Mouse (Mus musculus) left cerebral cortex, adult 2 months (tissue): ENCODE data around the gene Rab8b. TPM values are rescaled to one million over a fixed set of nuclear protein-coding genes. Genes with fewer than 3 reads are reported as not detected.

ENCODE experiments used
- DNase-seq, 2 experiments: peaks; one replicate each; pipeline ENCODE4 v3.0.0; 2021 to 2022; ENCODE audit warnings: low spot score in 2 of 2, mixed read lengths in 1 of 2; ENCODE audit errors: extremely low spot score in 1 of 2
- H3K27ac ChIP-seq: fragments of 200-600 bp; 2 replicates; pipeline ENCODE4 v1.8.1; 2022
- H3K4me3 ChIP-seq: fragments of 200-600 bp; 2 replicates; pipeline ENCODE4 v1.8.1; 2022
- CTCF ChIP-seq: fragments of 200-600 bp; IDR thresholded peaks from 2 replicates; pipeline ENCODE4 v1.8.1; 2022; ENCODE audit warnings: antibody characterized with exemption, mild to moderate bottlenecking, moderate library complexity
- intact Hi-C: fragments of 180-260 bp; cut with DNase I; formaldehyde crosslinking; loops from one replicate; pipeline ENCODE4 v1.15.1; 2025
- total RNA-seq, 2 experiments: library from RNA; stranded (reverse); gene quantifications; 2 replicates each; pipeline ENCODE4 v1.2.3; 2021

The Rab8b gene
- total RNA-seq, 2 experiments from 2014 or later = 30.7 to 32.1 TPM

- DNase-seq = no peak
- Histone ChIP-seq H3K4me3 (no peak overlapping the region), H3K27ac (no peak overlapping the region)
- TF ChIP-seq CTCF = no peak
- intact Hi-C loops = no loop called here
Observed at GRCm38 (mm10) chr9:66933869-66934808, 14.7 kb upstream of the Rab8b start.

GRCm38 (mm10) chr9:66930351-66930750 lies 10.9 kb upstream of the Rab8b start:
- Histone ChIP-seq H3K27ac (no peak overlapping the region), H3K4me3 (no peak overlapping the region)
- intact Hi-C loops = no loop called here
- TF ChIP-seq CTCF = no peak
- DNase-seq = no peak

GRCm38 (mm10) chr9:66927696-66928402 lies 8.4 kb upstream of the Rab8b start:
- no peak for DNase-seq
- no peak overlapping the region for H3K4me3 ChIP-seq
- TF ChIP-seq CTCF = no peak
- no peak overlapping the region for H3K27ac ChIP-seq
- intact Hi-C loops = no loop called here

- Histone ChIP-seq H3K4me3 (no peak overlapping the region), H3K27ac (no peak overlapping the region)
- no peak for TF ChIP-seq CTCF
- no peak for DNase-seq
- intact Hi-C loops = no loop called here
Observed at GRCm38 (mm10) chr9:66925853-66926252, 6.4 kb upstream of the Rab8b start.

- intact Hi-C loops = no loop called here
- peak; percentile 8; the same call in 1 of the 2 replicates for TF ChIP-seq CTCF
- no peak for DNase-seq
- H3K4me3 ChIP-seq = no peak overlapping the region
- H3K27ac ChIP-seq = no peak overlapping the region
Observed at GRCm38 (mm10) chr9:66922076-66922475, 2.6 kb upstream of the Rab8b start.

GRCm38 (mm10) chr9:66920488-66921279 lies 1.2 kb upstream of the Rab8b start:
- intact Hi-C loops = no loop called here
- no peak overlapping the region for H3K27ac ChIP-seq
- no peak for DNase-seq
- peak; percentile 4 for TF ChIP-seq CTCF
- H3K4me3 ChIP-seq = no peak overlapping the region

- TF ChIP-seq CTCF = no peak
- peak overlapping the region; percentile 36 for H3K27ac ChIP-seq
- intact Hi-C loops = loop anchor here (2.0 to 5.0 kb wide), 4 partner anchors 25 to 83 kb away; partner anchors contain the start of gene Lactb
- no peak for DNase-seq
- peak overlapping the region; percentile 94 for H3K4me3 ChIP-seq
Observed at GRCm38 (mm10) chr9:66919981-66920380, 494 bp upstream of the Rab8b start.

GRCm38 (mm10) chr9:66918672-66919330 lies 686 bp downstream of the Rab8b start:
- Histone ChIP-seq H3K27ac (peak overlapping the region; percentile 84), H3K4me3 (peak overlapping the region; percentile 94)
- intact Hi-C loops = loop anchor here (2.0 to 5.0 kb wide), 4 partner anchors 26 to 82 kb away; partner anchors contain the start of gene Lactb
- DNase-seq = no peak
- no peak for TF ChIP-seq CTCF

GRCm38 (mm10) chr9:66917892-66918255 lies 1.6 kb downstream of the Rab8b start:
- no peak for DNase-seq
- intact Hi-C loops = loop anchor here (2.0 to 5.0 kb wide), 4 partner anchors 27 to 81 kb away; partner anchors contain the start of gene Lactb
- Histone ChIP-seq H3K27ac (no peak overlapping the region), H3K4me3 (no peak overlapping the region)
- TF ChIP-seq CTCF = no peak; the same call in 1 of the 2 replicates

GRCm38 (mm10) chr9:66917216-66917891 lies 2.1 kb downstream of the Rab8b start:
- Histone ChIP-seq H3K4me3 (no peak overlapping the region), H3K27ac (no peak overlapping the region)
- DNase-seq = no peak
- intact Hi-C loops = loop anchor here (5.0 kb wide), 1 partner anchor 80 kb away; no protein-coding TSS in a partner anchor
- TF ChIP-seq CTCF = no peak
